Mouse (Mus musculus): ENCODE data around the gene Mylk4. TPM values are rescaled to one million over a fixed set of nuclear protein-coding genes. Genes with fewer than 3 reads are reported as not detected.

The Mylk4 gene
- polyA plus RNA-seq, 1 experiment from 2014 or later, result 0.24 TPM

Other genes with a start within 250 kb of the Mylk4 start
- 29.9 and 34.6 TPM in 2 replicates for gene Wrnip1, start 18.1 kb upstream of the Mylk4 start, polyA plus RNA-seq (2014; fragmentation: Nextera tagmentation; extraction: Ambion mirVana)
- gene D930007J09Rik, start 18.9 kb upstream of the Mylk4 start, polyA plus RNA-seq (2014; fragmentation: Nextera tagmentation; extraction: Ambion mirVana), result not detected in 2 replicates
- 2.5 and 2.6 TPM in 2 replicates for gene Serpinb1a, start 67.2 kb upstream of the Mylk4 start, polyA plus RNA-seq (2014; fragmentation: Nextera tagmentation; extraction: Ambion mirVana)
- gene Serpinb1c, start 114.3 kb upstream of the Mylk4 start, polyA plus RNA-seq (2014; fragmentation: Nextera tagmentation; extraction: Ambion mirVana), result not detected in 2 replicates
- 1.7 and 2.8 TPM in 2 replicates for gene Serpinb6b, start 181.3 kb upstream of the Mylk4 start, polyA plus RNA-seq (2014; fragmentation: Nextera tagmentation; extraction: Ambion mirVana)
- 2.0 and 2.7 TPM in 2 replicates for gene Serpinb9, start 219.3 kb upstream of the Mylk4 start, polyA plus RNA-seq (2014; fragmentation: Nextera tagmentation; extraction: Ambion mirVana)
- 0.37 and 0.40 TPM in 2 replicates for gene Serpinb9b, start 243.5 kb upstream of the Mylk4 start, polyA plus RNA-seq (2014; fragmentation: Nextera tagmentation; extraction: Ambion mirVana)